Mouse (Mus musculus): ENCODE data around the gene Tm9sf1. TPM values are rescaled to one million over a fixed set of nuclear protein-coding genes. Genes with fewer than 3 reads are reported as not detected.

Gene Tm9sf1
- polyA plus RNA-seq, 1 experiment from 2014 or later, result 53.3 TPM

- H3K4me1 ChIP-seq (replicated peaks), result peaks cover 20% of the 10 kb centered on the region
- no peak overlapping the region for H3K9ac ChIP-seq
- WGBS (ENCODE audit: insufficient replicate concordance), result 85% methylated on average over 5 of the region's 5 CpGs
- no peak overlapping the region for H3K4me2 ChIP-seq
- H3K27me3 ChIP-seq, result no peaks in the 10 kb centered on the region
- H3K4me3 ChIP-seq (replicated peaks), result no peak overlapping the region
- no peaks in the 10 kb centered on the region for H3K9me3 ChIP-seq (replicated peaks)
- DNase-seq (no peak), ATAC-seq (ENCODE audit: low read depth) (no peak)
- no peak overlapping the region for H3K27ac ChIP-seq
- peaks cover 26% of the 10 kb centered on the region for H3K36me3 ChIP-seq
Observed at GRCm38 (mm10) chr14:55658011-55658410, 14.4 kb upstream of the Tm9sf1 start.

- ATAC-seq (ENCODE audit: low read depth), result no peak
- Histone ChIP-seq H3K4me3 (replicated peaks) (no peak overlapping the region), H3K9ac (no peak overlapping the region)
Observed at GRCm38 (mm10) chr14:55656935-55657334, 13.3 kb upstream of the Tm9sf1 start.

GRCm38 (mm10) chr14:55651528-55651927, 7.9 kb upstream of the Tm9sf1 start:
- DNase-seq (no peak), ATAC-seq (ENCODE audit: low read depth) (no peak)
- WGBS (ENCODE audit: insufficient replicate concordance), result 82% methylated on average over 7 of the region's 7 CpGs
- H3K27me3 ChIP-seq, result no peaks in the 10 kb centered on the region
- H3K4me2 ChIP-seq, result no peak overlapping the region
- peaks cover 3% of the 10 kb centered on the region for H3K4me1 ChIP-seq (replicated peaks)
- H3K36me3 ChIP-seq, result peaks cover 3% of the 10 kb centered on the region
- no peak overlapping the region for H3K9ac ChIP-seq
- no peak overlapping the region for H3K4me3 ChIP-seq (replicated peaks)
- no peak overlapping the region for H3K27ac ChIP-seq
- no peaks in the 10 kb centered on the region for H3K9me3 ChIP-seq (replicated peaks)

More at GRCm38 (mm10) chr14:55656935-55657334, 13.3 kb upstream of the Tm9sf1 start:
- no peaks in the 10 kb centered on the region for H3K9me3 ChIP-seq (replicated peaks)
- H3K36me3 ChIP-seq, result peaks cover 20% of the 10 kb centered on the region
- no peak overlapping the region for H3K27ac ChIP-seq
- 72% methylated on average over 3 of the region's 3 CpGs for WGBS (ENCODE audit: insufficient replicate concordance)
- H3K27me3 ChIP-seq, result no peaks in the 10 kb centered on the region
- peaks cover 20% of the 10 kb centered on the region for H3K4me1 ChIP-seq (replicated peaks)
- no peak overlapping the region for H3K4me2 ChIP-seq
- no peak for DNase-seq

GRCm38 (mm10) chr14:55649884-55650283, 6.3 kb upstream of the Tm9sf1 start, which contains the start of gene Tssk4:
Gene Tssk4, plus strand, starts transcription at chr14:55650184.
- Histone ChIP-seq H3K4me2 (no peak within 1 kb of the TSS), H3K4me1 (replicated peaks) (peaks cover 17% of the 10 kb centered on the region), H3K27me3 (no peaks in the 10 kb centered on the region), H3K9ac (no peak within 1 kb of the TSS), H3K36me3 (peaks cover 8% of the 10 kb centered on the region), H3K9me3 (replicated peaks) (no peaks in the 10 kb centered on the region), H3K27ac (no peak within 1 kb of the TSS), H3K4me3 (replicated peaks) (no peak within 1 kb of the TSS)
- 87% methylated on average over 2 of the region's 2 CpGs for WGBS (ENCODE audit: insufficient replicate concordance)
- ATAC-seq (ENCODE audit: low read depth) (no peak), DNase-seq (no peak)

- Histone ChIP-seq H3K36me3 (peaks cover 33% of the 10 kb centered on the region), H3K9ac (peak overlapping the region; percentile 97), H3K4me3 (replicated peaks) (peak overlapping the region; percentile 86), H3K4me1 (replicated peaks) (peaks cover 53% of the 10 kb centered on the region), H3K27ac (peak overlapping the region; percentile 90), H3K4me2 (peak overlapping the region; percentile 88), H3K27me3 (no peaks in the 10 kb centered on the region), H3K9me3 (replicated peaks) (no peaks in the 10 kb centered on the region)
- no peak for ATAC-seq (ENCODE audit: low read depth)
- WGBS (ENCODE audit: insufficient replicate concordance), result 23% methylated on average over 17 of the region's 17 CpGs
- DNase-seq, result no peak
Observed at GRCm38 (mm10) chr14:55644261-55644888, 769 bp upstream of the Tm9sf1 start.

GRCm38 (mm10) chr14:55642679-55643059, 937 bp downstream of the Tm9sf1 start:
- peak; percentile 11; the same call in 1 of the 2 replicates for ATAC-seq (ENCODE audit: low read depth)
- H3K27ac ChIP-seq, result peak overlapping the region; percentile 90
- no peaks in the 10 kb centered on the region for H3K9me3 ChIP-seq (replicated peaks)
- no peak for DNase-seq
- 16% methylated on average over 8 of the region's 8 CpGs for WGBS (ENCODE audit: insufficient replicate concordance)
- H3K9ac ChIP-seq, result peak overlapping the region; percentile 97
- H3K27me3 ChIP-seq, result no peaks in the 10 kb centered on the region
- H3K4me3 ChIP-seq (replicated peaks), result peak overlapping the region; percentile 86
- peaks cover 53% of the 10 kb centered on the region for H3K4me1 ChIP-seq (replicated peaks)
- H3K36me3 ChIP-seq, result peaks cover 50% of the 10 kb centered on the region
- H3K4me2 ChIP-seq, result peak overlapping the region; percentile 88

- Histone ChIP-seq H3K4me2 (peak overlapping the region; percentile 88), H3K27ac (no peak overlapping the region), H3K9me3 (replicated peaks) (no peaks in the 10 kb centered on the region), H3K36me3 (peaks cover 59% of the 10 kb centered on the region), H3K27me3 (no peaks in the 10 kb centered on the region), H3K9ac (no peak overlapping the region), H3K4me3 (replicated peaks) (peak overlapping the region; percentile 86; the same call in 1 of the 2 replicates), H3K4me1 (replicated peaks) (peaks cover 51% of the 10 kb centered on the region)
- WGBS (ENCODE audit: insufficient replicate concordance), result 86% methylated on average over 13 of the region's 13 CpGs
- ATAC-seq (ENCODE audit: low read depth) (no peak), DNase-seq (no peak)
Observed at GRCm38 (mm10) chr14:55641291-55641690, 2.3 kb downstream of the Tm9sf1 start.

GRCm38 (mm10) chr14:55640816-55641215, 2.8 kb downstream of the Tm9sf1 start:
- H3K4me3 ChIP-seq (replicated peaks), result no peak overlapping the region
- ATAC-seq (ENCODE audit: low read depth) (no peak), DNase-seq (no peak)
- H3K9ac ChIP-seq, result no peak overlapping the region
- H3K36me3 ChIP-seq, result peaks cover 59% of the 10 kb centered on the region
- 94% methylated on average over 14 of the region's 14 CpGs for WGBS (ENCODE audit: insufficient replicate concordance)
- no peaks in the 10 kb centered on the region for H3K9me3 ChIP-seq (replicated peaks)
- peaks cover 50% of the 10 kb centered on the region for H3K4me1 ChIP-seq (replicated peaks)
- H3K4me2 ChIP-seq, result no peak overlapping the region
- no peaks in the 10 kb centered on the region for H3K27me3 ChIP-seq
- H3K27ac ChIP-seq, result no peak overlapping the region

GRCm38 (mm10) chr14:55637795-55638194, 5.8 kb downstream of the Tm9sf1 start, which contains the start of gene Gm49378:
Gene Gm49378, minus strand, starts transcription at chr14:55637895.
- no peak for ATAC-seq (ENCODE audit: low read depth)
- no peak for DNase-seq
- Histone ChIP-seq H3K9me3 (replicated peaks) (no peaks in the 10 kb centered on the region), H3K27ac (no peak within 1 kb of the TSS; the same call in 1 of the 2 replicates), H3K4me1 (replicated peaks) (peaks cover 52% of the 10 kb centered on the region), H3K27me3 (no peaks in the 10 kb centered on the region), H3K4me2 (no peak within 1 kb of the TSS), H3K4me3 (replicated peaks) (no peak within 1 kb of the TSS), H3K9ac (no peak within 1 kb of the TSS), H3K36me3 (peaks cover 73% of the 10 kb centered on the region)
- 92% methylated on average over 9 of the region's 9 CpGs for WGBS (ENCODE audit: insufficient replicate concordance)

GRCm38 (mm10) chr14:55635523-55636007, 8.0 kb downstream of the Tm9sf1 start, which contains the start of gene Ipo4:
Gene Ipo4, minus strand, starts transcription at chr14:55635957.
- peak within 1 kb of the TSS; percentile 67 for H3K27ac ChIP-seq
- peak within 1 kb of the TSS; percentile 76 for H3K9ac ChIP-seq
- H3K4me3 ChIP-seq (replicated peaks), result peak within 1 kb of the TSS; percentile 70
- WGBS (ENCODE audit: insufficient replicate concordance), result 1% methylated on average over 33 of the region's 33 CpGs
- peaks cover 83% of the 10 kb centered on the region for H3K36me3 ChIP-seq
- DNase-seq (peak; percentile 68), ATAC-seq (ENCODE audit: low read depth) (peak; percentile 79)
- H3K27me3 ChIP-seq, result no peaks in the 10 kb centered on the region
- peaks cover 32% of the 10 kb centered on the region for H3K4me1 ChIP-seq (replicated peaks)
- no peaks in the 10 kb centered on the region for H3K9me3 ChIP-seq (replicated peaks)
- H3K4me2 ChIP-seq, result peak within 1 kb of the TSS; percentile 96

- peaks cover 83% of the 10 kb centered on the region for H3K36me3 ChIP-seq
- WGBS (ENCODE audit: insufficient replicate concordance), result 3% methylated on average over 23 of the region's 23 CpGs
Observed at GRCm38 (mm10) chr14:55634874-55635522, 8.6 kb downstream of the Tm9sf1 start.

More at GRCm38 (mm10) chr14:55634874-55635522, 8.6 kb downstream of the Tm9sf1 start:
- Histone ChIP-seq H3K4me3 (replicated peaks) (peak overlapping the region; percentile 70), H3K27ac (peak overlapping the region; percentile 67), H3K9ac (peak overlapping the region; percentile 76), H3K27me3 (no peaks in the 10 kb centered on the region), H3K4me2 (peak overlapping the region; percentile 96), H3K9me3 (replicated peaks) (no peaks in the 10 kb centered on the region), H3K4me1 (replicated peaks) (peaks cover 27% of the 10 kb centered on the region)
- ATAC-seq (ENCODE audit: low read depth), result peak; percentile 39
- no peak for DNase-seq

All from liver, embryonic 13.5 days (tissue).